In genomic region chr10:126776603-126777002, GRCm38 (mm10) we compare ENCODE assay signal across 15 mouse cellular contexts.
"Had no signal": no experiment of that assay in that cellular context is flagged by ENCODE, and none has a peak within 500 bp of the region (broad histone marks: within the 10 kb centered on the region; RNA-seq: fewer than 3 reads in every experiment).

No protein-coding gene starts in this region.

- H3K4me1 ChIP-seq: neural tube, embryonic 15.5 days; stomach, embryonic 15.5 days had no signal

- DNase-seq: retina, postnatal 1 day; right cerebral cortex, adult 18-20 months; right cerebral cortex, postnatal 14 days; right cerebral cortex, postnatal 25 days; right cerebral cortex, postnatal 4 days; spleen, adult 18-20 months; thymus, adult 18-20 months; thymus, adult 2 months; thymus, postnatal 14 days; thymus, postnatal 25 days; thymus, postnatal 36 days; thymus, postnatal 4 days had no signal

- H3K9ac ChIP-seq: neural tube, embryonic 15.5 days; stomach, embryonic 15.5 days had no signal

- H3K9me3 ChIP-seq: neural tube, embryonic 15.5 days; stomach, embryonic 15.5 days had no signal

- H3K27ac ChIP-seq: neural tube, embryonic 15.5 days; stomach, embryonic 15.5 days; stomach, postnatal 0 days had no signal

- H3K4me2 ChIP-seq: neural tube, embryonic 15.5 days; stomach, embryonic 15.5 days had no signal

- H3K27me3 ChIP-seq: neural tube, embryonic 15.5 days; stomach, embryonic 15.5 days had no signal

- H3K4me3 ChIP-seq: neural tube, embryonic 15.5 days; stomach, embryonic 15.5 days had no signal

- H3K36me3 ChIP-seq: neural tube, embryonic 15.5 days; stomach, embryonic 15.5 days had no signal
